Mouse (Mus musculus) left cerebral cortex, postnatal 25 days (tissue): ENCODE results near the gene Arhgef10l. TPM values are rescaled to one million over a fixed set of nuclear protein-coding genes. Genes with fewer than 3 reads are reported as not detected.

Source experiments
- DNase-seq, 2 experiments: peaks; one replicate each; pipeline ENCODE4 v3.0.0; 2022; ENCODE audit warnings: low spot score in 2 of 2, mixed read lengths in 1 of 2
- intact Hi-C: fragments of 180-260 bp; cut with DNase I; formaldehyde crosslinking; loops from one replicate; pipeline ENCODE4 v1.15.1; 2025
- total RNA-seq, 2 experiments: library from RNA; stranded (reverse); gene quantifications; 2 replicates each; pipeline ENCODE4 v1.2.3; 2021

Gene Arhgef10l
- total RNA-seq, 2 experiments from 2014 or later: 53.2 to 57.9 TPM

DNA sequence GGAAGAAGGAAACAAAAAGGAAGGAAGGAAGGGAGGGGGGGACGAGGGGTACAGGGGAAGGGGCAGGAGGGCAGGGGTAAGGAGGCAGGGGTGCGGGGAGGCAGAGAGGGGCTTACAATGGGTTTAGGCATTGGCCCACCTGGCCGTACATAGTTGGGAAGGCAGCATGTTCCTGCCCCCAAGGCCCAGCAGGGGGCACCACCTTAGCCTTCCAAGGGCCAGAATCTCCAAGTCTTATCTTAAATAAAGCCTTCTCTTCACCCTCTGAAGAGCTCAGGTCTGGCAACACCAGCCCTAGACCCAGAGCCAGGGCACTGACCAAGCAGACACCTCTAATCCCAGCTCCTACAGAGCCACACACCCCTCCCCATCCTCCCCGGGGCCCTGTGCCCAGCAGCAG is 106.0 kb downstream of the Arhgef10l start:
- DNase-seq: no peak
- intact Hi-C loops: no loop called here

DNA sequence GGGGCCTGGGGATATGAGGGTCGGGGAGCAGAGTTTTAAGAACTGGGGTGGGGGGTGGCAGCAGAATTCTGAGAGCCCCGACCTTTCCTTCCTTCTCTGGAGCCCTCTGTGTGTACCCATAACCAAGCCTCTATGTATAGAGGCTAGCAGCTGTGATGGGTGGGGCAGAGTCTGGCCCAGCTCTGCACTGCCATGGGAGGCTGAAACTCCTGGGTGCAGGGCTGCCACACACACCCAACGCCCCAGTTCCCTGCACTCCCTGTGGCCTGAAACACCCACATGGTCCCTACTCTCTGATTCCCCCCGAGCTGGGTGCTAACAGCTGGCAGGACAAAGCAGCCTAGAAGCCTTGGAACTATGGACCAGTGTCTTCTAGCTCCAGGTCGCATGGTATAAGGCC is 107.6 kb downstream of the Arhgef10l start:
- intact Hi-C loops: no loop called here
- DNase-seq: no peak

DNA sequence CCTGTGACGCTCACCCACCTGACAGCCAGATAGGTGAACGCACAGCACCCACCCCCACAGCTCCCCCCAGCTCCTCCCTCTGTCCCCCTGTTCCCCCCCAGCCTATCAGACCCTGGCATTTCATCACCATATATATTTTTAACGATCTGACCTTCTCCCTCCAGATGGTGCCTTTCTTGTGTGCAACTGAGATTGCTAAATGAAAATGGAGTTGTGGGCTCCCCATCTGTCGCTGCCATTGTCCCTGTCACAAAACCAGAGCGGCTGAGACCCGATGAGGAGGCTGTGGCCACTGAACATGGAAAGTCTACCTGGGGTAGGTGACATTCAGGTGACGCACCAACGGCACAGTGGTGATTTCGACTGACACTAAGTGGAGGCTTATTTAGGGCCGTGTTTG is 109.3 kb downstream of the Arhgef10l start:
- intact Hi-C loops: no loop called here
- DNase-seq: no peak

DNA sequence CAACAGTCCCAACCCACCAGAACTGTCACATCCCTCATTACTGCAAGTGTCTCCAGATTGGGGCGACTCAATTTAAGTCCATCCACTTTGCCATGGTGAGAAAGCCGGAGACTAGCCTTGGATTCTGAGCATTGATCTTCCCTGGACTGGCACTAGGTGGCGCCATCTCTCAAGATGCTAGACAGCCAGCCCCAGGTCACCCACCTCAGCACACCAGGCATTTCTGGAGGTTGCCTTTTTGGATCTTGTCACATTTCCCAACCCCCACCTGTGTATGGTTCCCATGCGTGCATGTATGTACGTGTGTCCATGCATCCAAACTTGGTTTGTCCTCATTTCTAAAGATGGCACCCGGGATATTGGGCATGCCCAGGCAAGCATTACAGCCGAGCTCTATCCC is 110.5 kb downstream of the Arhgef10l start:
- DNase-seq: peak; percentile 58
- intact Hi-C loops: loop anchor here (2.0 kb wide), 1 partner anchor 120 kb away; no protein-coding TSS in a partner anchor

DNA sequence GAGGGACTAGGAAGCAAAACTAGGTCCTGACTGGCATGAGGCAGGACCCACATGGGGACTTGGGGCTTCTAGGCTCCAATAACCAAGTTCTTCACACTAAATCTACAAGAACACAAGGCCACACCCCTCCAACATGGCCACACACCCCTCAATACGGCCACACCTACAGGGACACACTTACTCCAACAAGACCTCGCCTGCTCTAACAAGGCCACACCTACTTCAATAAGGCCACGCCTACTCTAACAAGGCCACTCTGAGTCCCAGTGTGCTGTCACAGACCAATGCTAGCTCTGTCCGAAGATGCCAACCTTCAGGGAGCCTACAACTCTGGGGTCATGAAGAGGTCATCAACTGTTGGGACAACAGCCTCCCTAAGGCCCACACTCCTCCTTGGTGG is 111.3 kb downstream of the Arhgef10l start:
- intact Hi-C loops: loop anchor here (2.0 kb wide), 1 partner anchor 120 kb away; no protein-coding TSS in a partner anchor
- no peak for DNase-seq

DNA sequence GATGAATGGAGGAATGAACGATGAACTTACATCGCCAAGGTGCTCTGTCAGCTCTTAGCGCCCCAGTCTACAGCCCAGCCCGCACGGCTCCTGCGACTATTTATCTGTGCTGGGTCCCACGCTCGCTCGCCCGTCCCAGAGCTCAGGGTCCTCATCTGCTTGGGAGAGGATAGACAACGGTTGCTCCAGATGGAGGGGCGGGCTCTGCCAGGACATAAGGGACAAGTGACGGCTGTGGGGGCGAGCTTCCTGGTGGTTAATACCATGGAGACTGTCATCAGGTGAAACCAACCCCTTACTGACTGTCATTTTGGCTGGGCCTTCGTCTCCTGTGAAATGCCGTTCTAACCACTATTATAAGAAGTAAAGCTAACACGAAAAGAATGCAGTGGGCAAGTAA is 114.0 kb downstream of the Arhgef10l start:
- intact Hi-C loops: no loop called here
- DNase-seq: no peak

DNA sequence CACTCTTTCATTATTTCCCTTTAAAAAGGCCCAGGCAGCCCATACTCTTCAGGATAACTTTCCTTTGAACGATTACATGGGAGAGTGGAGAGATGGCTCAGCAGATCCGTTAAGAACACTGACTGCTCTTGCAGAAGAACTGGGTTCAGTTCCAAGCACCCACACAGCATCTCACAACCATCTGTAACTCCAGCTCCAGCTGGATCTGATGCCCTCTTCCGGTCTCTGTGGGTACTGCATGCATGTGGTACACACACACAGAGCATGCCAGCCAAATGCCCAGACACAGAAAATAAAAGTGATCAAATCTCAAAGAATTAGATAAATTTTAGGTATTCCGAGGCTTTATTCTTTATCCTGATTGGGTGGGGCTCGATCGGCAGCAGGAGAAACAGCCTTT is 115.1 kb downstream of the Arhgef10l start:
- intact Hi-C loops: no loop called here
- no peak for DNase-seq

DNA sequence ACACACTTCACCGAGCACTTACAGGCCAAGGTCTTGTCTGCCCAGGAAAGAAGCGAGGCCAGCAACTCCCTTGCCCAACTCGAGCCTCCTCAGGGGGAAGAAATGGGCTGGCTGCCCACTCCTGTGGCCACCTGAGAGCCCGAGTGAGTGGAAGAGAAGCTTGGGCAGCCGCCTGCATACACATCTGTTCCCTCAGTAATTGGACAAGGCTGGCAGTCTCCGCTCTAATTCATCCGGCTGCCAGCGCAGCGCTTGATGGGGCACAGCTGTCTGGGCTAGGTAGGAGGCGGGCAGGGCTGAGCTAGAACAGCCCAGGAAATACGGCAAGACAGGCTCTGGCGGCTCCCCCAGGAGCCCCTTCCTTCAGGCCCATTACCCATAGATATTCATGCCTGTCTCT is 115.8 kb downstream of the Arhgef10l start:
- DNase-seq: peak in 1 of 2 experiments; percentile 40
- intact Hi-C loops: loop anchor here (5.0 kb wide), 1 partner anchor 298 kb away; no protein-coding TSS in a partner anchor

DNA sequence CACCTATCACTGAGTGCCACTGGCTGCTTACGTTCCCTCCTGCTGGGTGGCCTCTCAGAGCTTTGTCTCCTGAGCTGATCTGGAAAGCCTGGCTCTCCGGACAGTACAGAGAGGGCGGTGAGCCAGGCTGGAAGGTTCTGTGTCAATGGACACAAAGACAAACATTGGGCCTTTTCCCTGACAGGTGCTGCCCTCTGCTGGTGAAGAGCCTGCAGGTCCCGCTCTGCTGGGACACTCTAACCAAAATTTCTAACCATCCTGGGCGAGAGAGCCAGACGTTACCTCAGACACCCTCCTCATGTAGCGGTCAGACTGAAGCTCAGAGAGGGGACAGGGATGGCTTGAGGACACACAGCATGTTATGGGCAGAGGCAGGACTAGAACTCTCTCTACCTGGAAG is 118.3 kb downstream of the Arhgef10l start:
- intact Hi-C loops: loop anchor here (2.0 to 5.0 kb wide), 2 partner anchors 295 to 671 kb away; no protein-coding TSS in a partner anchor
- peak; percentile 47 for DNase-seq

DNA sequence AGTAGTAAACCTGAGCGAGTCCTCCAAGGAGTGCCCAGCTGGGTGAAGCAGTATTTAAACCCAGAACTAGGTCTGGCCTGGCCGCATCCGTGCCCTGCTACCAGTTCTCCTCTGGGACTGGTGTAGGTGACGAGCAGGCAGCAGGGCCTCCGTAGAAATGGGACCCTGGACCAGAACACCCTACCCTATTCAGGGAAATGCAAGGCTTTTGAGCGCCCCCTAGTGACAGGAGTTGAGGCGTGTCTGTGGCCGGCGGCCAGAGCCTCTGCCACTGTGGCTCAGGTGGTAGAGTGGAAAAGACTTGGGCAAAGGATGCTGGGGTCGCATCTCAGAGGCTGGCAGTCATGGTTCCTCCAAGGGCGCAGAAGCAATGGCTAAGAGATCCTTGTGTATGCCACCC is 126.7 kb downstream of the Arhgef10l start:
- peak; percentile 62 to 64 for DNase-seq
- intact Hi-C loops: no loop called here

DNA sequence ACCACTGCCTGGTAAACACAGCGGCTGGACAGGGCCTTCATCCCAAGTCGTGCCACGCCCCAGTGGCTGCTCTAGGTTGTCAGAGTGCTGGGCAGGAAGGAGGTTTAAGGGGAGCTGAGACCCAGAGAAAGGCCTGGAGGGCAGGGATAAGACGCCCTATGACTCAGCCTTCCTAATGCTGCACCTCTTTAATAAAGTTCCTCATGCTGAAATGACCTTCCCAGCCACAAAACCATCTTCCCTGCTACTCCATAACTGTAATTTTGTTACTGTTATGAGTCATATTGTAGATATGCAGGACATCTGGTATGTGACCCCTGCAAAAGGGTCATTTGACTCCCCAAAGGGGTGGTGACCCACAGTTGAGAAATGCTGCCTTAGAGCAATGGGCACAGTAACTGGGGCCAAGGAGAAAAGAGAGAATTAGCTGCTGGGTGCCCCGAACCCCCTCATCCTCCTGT is 128.2 kb downstream of the Arhgef10l start:
- intact Hi-C loops: no loop called here
- no peak for DNase-seq

DNA sequence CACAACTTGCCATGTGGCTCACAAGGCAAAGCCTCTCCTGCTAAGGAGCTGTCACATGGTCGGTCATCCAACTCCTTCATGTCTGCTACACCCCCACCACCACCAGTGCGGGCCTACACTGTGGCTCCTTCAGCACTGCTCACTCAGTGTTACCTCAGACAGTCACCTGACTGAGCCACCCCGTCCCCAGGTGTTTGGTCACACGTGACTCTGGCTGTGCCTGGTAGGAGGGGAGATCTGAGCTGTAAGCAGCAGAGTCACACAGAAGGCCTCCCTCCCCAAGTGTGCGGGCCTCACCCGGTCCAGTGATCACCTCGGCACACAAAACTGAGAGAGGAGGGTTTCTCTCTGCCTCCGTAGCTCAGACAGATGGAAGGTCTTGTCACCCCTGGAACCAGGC is 130.5 kb downstream of the Arhgef10l start:
- intact Hi-C loops: no loop called here

DNA sequence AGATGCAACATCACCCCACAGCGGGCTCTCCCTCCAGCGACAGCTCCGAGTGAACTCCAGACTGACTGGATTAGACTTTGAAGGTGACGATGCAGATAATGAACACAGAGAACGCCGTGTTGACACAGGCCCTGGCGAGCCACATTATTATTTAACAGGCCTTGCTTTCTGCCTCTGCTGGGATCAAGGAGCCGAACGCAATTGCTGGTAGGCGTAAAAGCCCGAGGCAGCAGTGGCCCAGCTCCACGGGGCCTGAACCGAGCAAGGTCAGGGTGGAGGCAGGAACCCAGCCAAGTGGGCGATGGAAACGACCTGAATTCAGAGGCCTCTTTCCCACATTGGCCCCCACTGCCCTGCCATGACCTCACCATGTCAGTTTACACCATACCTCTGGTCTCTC is 133.5 kb downstream of the Arhgef10l start:
- intact Hi-C loops: no loop called here
- no peak for DNase-seq

More for the DNA sequence above, 130.5 kb downstream of the Arhgef10l start:
- DNase-seq: no peak

DNA sequence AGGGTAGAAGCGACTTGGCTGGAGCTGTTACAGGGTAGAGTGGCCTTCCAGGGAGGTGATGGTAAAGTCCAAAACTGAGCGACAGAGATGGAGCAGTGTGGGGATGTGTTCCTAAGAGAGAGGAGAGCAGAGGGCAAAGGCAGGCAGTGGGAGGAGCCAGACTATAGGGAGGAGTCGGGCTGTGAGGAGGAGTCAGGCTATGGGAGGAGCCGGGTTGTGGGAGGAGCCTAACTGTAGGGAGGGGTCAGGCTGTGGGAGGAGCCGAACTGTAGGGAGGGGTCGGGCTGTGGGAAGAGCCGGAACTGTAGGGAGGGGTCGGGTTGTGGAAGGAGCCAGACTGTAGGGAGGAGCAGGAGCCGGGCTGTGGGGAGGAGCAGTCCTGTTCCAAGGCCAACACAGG is 134.8 kb downstream of the Arhgef10l start:
- intact Hi-C loops: no loop called here
- DNase-seq: no peak

DNA sequence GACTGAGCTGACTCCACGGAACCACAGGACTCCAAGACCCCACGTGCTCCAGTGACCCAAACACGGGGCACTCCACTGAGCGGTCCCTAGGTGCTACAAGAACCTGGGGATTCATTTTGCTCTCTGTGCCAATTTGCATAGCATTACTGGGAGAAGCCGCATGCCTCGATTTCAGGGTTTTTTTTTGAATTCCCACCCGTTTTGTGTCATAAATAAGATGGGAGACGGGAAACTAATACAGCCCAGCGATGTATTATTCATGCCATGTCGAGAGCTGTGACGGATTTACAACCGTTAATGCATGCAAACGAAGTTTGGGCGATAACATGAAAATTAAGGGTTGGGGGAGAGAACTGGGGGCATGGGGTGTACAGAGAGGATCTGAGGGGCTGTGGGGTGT is 136.1 kb downstream of the Arhgef10l start:
- no peak for DNase-seq
- intact Hi-C loops: no loop called here

DNA sequence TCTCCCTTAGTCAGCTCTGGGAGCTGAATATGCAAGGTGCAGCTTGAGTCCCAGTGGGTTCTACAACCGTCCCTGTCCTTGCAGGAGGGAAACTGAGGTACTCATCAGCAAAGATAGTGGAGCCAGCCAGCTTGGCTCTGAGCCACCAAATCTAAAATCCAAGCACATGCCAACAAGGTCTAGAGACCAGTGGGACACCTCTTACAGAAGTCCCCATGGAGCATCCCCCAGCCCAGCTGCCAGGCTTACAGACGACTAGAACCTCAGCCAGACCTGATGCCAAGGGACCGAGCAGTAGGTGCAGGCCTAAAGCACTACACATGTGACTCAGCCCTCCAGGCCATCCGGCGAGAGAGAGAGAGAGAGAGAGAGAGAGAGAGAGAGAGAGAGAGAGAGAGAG is 137.4 kb downstream of the Arhgef10l start:
- intact Hi-C loops: no loop called here

DNA sequence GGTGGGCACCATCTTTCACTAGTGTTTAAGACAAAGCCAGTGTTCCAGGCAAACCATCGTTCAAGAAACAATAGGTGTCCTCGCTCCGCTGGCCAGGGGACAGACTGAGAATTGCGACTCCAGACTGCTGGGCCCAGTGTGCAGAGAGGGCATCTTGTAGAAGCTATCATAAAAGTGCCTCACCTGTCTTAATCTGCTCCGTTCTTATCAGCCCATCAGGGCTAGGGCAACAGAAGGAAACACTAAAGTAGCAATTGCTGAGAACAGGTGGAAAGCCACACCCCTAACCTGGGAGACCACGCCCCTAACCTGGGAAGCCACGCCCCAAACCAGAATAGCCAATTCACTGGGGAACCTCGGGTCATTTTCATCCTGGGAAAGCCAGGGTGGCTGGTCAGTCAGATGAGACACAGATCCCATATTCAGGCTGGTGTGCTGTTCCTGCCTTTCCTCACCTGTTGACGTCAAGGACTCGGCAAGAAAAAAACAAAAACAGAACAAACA is 140.1 kb downstream of the Arhgef10l start:
- DNase-seq: no peak
- intact Hi-C loops: no loop called here

More for the DNA sequence above, 137.4 kb downstream of the Arhgef10l start:
- DNase-seq: no peak

DNA sequence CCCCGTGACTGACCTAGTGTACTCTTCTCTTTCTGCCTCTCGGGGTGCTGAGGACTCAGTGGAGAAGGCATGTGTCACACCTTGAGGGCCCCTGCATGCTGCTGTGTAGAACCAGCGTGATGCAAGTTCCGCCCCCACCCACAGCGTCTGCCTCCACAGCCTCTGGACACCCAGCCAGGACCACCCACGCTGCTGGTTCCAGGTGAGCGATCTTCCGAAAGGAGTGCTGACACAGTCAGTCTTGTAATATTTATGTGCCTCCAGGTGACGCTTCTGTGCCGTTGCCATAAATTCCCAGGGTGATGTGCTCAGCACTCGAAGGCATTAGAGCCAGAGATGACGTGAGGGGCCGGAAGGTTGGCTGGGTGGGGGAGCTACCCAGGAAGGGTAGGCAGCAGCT is 140.9 kb downstream of the Arhgef10l start:
- intact Hi-C loops: no loop called here

DNA sequence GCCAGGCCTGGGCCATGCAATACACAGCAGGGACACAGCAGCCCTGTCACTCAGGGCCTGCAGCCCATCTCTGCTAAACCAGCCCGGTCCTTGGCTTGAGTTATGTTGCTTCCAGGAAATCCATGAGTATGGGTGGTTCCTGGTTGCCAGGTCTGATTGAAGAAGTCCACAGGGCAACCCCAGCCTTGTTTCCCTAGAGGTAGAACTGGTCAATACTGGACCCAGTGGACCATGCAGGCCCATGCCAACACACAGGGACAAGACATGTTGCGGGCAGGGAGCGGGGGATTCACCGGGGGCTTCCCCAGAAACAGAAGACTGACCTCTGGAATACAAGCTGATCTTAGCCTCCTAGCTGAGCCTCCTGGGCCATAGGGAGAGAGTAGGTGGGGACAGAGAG is 142.9 kb downstream of the Arhgef10l start:
- intact Hi-C loops: no loop called here

More for the DNA sequence above, 140.9 kb downstream of the Arhgef10l start:
- DNase-seq: no peak

DNA sequence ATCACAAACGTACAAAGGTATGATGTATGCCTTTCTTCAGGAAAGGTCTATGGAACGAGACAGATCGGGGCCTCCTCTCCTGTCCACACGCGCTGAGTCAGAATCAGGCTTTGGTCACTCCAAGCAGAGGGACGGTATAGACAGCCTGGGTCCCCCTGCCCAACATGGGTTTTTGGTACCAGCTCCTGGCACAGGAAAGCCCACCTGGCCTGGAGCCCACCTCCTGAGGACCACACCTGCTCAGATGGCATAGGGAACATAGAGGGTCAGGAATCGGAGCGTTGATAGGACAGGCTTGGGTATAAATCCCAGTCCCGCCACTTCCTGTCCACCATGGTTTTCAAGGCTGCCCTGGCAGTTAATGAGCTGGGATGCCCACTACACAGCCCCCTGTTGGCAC is 145.1 kb downstream of the Arhgef10l start:
- no peak for DNase-seq
- intact Hi-C loops: no loop called here

More for the DNA sequence above, 142.9 kb downstream of the Arhgef10l start:
- DNase-seq: no peak

DNA sequence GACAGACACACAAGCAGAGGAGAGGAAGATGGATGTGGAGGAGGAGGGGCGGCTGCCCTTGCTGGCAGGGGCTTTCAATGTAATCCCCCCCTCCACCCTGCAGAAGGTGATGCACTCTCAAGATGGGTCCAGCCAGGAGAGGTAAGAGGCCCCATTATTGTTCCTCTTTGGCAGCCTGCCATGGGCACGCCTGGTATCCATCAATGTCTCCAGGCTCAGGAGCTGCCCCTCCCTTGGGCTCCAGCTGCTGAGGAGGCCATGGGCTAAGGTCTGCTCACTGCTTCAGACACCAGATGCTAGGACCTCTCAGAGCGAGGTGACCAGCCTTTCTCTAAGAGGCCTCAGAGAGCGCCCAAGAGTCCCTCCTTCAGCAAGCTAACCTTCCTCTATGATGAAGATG is 152.0 kb downstream of the Arhgef10l start:
- intact Hi-C loops: no loop called here
- no peak for DNase-seq

DNA sequence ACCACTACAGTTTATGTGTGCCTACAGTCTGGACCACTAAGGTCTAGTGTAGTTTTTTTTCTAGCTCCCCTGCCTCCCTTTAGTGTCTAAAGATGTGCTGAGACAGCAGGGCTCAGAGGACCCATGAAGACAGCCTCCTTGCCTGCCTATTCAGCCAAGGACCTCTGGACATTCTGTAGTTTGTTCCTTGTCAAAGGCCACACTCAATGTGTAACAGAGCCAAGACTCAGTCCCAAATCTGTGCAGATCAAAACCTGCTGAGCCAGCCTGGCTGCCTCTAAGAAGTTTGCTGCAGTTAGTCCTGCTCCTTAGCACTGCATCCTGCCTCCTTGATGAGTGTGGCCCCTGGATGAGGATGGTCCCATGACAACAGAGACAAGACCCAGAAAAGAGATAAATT is 156.0 kb downstream of the Arhgef10l start:
- intact Hi-C loops: no loop called here
- no peak for DNase-seq
